Mouse (Mus musculus): Measurements from ENCODE around the gene 1110012L19Rik. TPM values are rescaled to one million over a fixed set of nuclear protein-coding genes. Genes with fewer than 3 reads are reported as not detected.
"Not testable (repeated sequence)": the region's sequence is repeated elsewhere in the genome, so short reads cannot be mapped to it uniquely, and the experiment has no call there.

Gene 1110012L19Rik
- 27.8 and 30.1 TPM in 2 replicates for polyA plus RNA-seq (2015; fragmentation: Nextera tagmentation; extraction: Ambion mirVana)

DNA sequence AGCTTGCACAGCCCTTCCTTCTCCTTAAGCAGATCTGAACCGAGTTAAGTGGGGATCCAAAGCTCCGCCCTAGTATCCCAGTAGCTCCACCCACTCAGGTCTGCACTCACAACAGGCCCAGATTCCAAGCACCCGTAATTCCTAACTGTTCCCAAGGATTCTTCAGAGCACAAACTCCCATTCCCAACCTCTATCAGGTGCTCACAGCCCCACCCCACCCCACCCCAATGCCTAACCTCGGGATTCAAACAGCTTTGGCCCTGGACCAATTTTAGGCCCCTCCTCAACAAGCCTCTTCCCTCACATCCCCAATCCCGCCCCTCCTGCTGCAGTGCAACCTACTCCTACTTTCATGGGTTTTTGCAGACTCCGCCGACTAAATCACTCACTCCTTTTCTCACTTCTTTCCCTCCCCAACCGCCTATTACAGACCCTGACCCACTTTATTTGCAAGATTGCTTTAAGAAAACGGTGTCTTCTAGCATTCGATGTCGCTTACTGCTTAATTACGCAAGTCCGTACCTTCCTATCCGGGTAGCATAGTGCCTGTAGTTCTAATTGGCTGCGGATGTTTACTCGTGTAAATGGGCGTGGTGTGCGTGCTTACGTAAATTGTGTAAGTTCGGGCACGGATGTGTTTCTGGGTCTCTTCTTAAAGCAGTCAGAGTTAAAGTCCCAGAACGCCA, at the start of gene 1110012L19Rik:
Gene 1110012L19Rik (plus strand): TSS at position 602 of the 686 bp plus-strand sequence.
- Histone ChIP-seq H3K4me2 (replicated peaks) (peak within 1 kb of the TSS; percentile 62), H3K4me1 (peaks cover 5% of the 10 kb centered on the region; the same call in 1 of the 2 replicates), H3K4me3 (peak within 1 kb of the TSS; percentile 53), H3K36me3 (peaks cover 9% of the 10 kb centered on the region; the same call in 1 of the 2 replicates), H3K9ac (peak within 1 kb of the TSS; percentile 63), H3K9me3 (no peaks in the 10 kb centered on the region), H3K27ac (peak within 1 kb of the TSS; percentile 69; the same call in 1 of the 2 replicates), H3K27me3 (no peaks in the 10 kb centered on the region)
- 16% methylated on average over 22 of the region's 22 CpGs for WGBS
- peak; percentile 96 for ATAC-seq (ENCODE audit: low FRiP score, low read depth)

DNA sequence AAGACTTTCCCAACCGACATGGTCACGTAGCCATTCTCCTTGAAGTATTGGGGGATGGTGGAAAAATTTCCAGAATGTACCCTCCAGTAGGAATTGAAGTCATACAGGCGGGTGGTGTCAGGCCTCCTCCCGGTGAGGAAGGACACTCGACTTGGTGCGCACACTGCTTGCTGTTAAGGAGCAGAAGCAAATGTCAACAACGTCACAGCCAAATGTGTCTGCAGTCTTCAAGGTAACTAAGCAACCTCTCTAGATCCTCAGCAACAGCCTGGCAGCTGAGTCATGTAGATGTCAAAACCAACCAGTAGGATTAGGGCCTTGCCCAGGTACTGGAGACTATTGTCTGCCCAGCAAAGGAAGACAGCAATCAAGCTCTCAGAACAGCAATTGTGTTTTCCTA, 22.7 kb upstream of the 1110012L19Rik start:
- Histone ChIP-seq H3K36me3 (peaks cover 24% of the 10 kb centered on the region), H3K27me3 (no peaks in the 10 kb centered on the region), H3K9ac (no peak overlapping the region), H3K4me2 (replicated peaks) (peak overlapping the region; percentile 60), H3K27ac (no peak overlapping the region), H3K4me3 (no peak overlapping the region), H3K4me1 (peaks cover 8% of the 10 kb centered on the region; the same call in 1 of the 2 replicates), H3K9me3 (no peaks in the 10 kb centered on the region)
- no peak for ATAC-seq (ENCODE audit: low FRiP score, low read depth)
- WGBS: 94% methylated on average over 7 of the region's 7 CpGs

- H3K9ac ChIP-seq: no peak overlapping the region
These were observed 22.2 kb upstream of the 1110012L19Rik start for GRCm38 (mm10) chrX:70363446-70363845.

DNA sequence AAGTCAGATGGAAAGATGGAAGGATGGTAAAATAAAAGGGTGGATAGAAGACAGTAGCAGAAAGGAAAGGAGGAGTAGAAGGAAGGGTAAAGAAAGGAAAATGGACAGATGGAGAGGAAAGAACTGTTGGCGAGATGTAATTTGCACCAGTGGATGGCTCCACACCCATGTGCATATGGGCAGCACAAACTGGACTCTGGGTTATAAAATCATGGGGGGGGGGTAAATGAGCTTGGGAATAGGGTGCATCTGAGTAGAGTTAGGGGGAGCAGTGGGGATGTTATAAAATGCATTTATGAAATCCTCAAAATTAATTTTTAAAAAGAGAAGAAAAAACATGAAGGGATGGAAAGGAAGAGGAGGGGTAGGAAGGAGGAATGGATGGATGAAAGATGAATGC, 21.5 kb upstream of the 1110012L19Rik start:
- Histone ChIP-seq H3K36me3 (peaks cover 15% of the 10 kb centered on the region; the same call in 1 of the 2 replicates), H3K4me1 (peaks cover 8% of the 10 kb centered on the region; the same call in 1 of the 2 replicates), H3K9ac (peak overlapping the region; percentile 65; the same call in 1 of the 2 replicates), H3K27me3 (no peaks in the 10 kb centered on the region), H3K4me3 (peak overlapping the region; percentile 51), H3K4me2 (replicated peaks) (peak overlapping the region; percentile 60), H3K9me3 (no peaks in the 10 kb centered on the region), H3K27ac (no peak overlapping the region)
- WGBS: 58% methylated on average over 1 of the region's 1 CpGs
- no peak for ATAC-seq (ENCODE audit: low FRiP score, low read depth)

More at GRCm38 (mm10) chrX:70363446-70363845, 22.2 kb upstream of the 1110012L19Rik start:
- Histone ChIP-seq H3K4me1 (peaks cover 8% of the 10 kb centered on the region; the same call in 1 of the 2 replicates), H3K4me2 (replicated peaks) (peak overlapping the region; percentile 60), H3K27ac (no peak overlapping the region), H3K9me3 (no peaks in the 10 kb centered on the region), H3K27me3 (no peaks in the 10 kb centered on the region), H3K4me3 (peak overlapping the region; percentile 51; the same call in 1 of the 2 replicates), H3K36me3 (peaks cover 20% of the 10 kb centered on the region)
- no peak for ATAC-seq (ENCODE audit: low FRiP score, low read depth)
- 82% methylated on average over 5 of the region's 5 CpGs for WGBS

- Histone ChIP-seq H3K4me2 (replicated peaks) (peak within 1 kb of the TSS; percentile 60), H3K9me3 (no peaks in the 10 kb centered on the region), H3K4me1 (peaks cover 8% of the 10 kb centered on the region; the same call in 1 of the 2 replicates), H3K9ac (peak within 1 kb of the TSS; percentile 65), H3K27ac (no peak within 1 kb of the TSS), H3K27me3 (no peaks in the 10 kb centered on the region), H3K36me3 (peaks cover 10% of the 10 kb centered on the region; the same call in 1 of the 2 replicates), H3K4me3 (peak within 1 kb of the TSS; percentile 51)
- peak; percentile 95 for ATAC-seq (ENCODE audit: low FRiP score, low read depth)
- 18% methylated on average over 45 of the region's 45 CpGs for WGBS
These were observed 20.7 kb upstream of the 1110012L19Rik start, which contains the start of gene Ids for GRCm38 (mm10) chrX:70364661-70365613. TSS of gene Ids (minus strand) at chrX:70365084.

DNA sequence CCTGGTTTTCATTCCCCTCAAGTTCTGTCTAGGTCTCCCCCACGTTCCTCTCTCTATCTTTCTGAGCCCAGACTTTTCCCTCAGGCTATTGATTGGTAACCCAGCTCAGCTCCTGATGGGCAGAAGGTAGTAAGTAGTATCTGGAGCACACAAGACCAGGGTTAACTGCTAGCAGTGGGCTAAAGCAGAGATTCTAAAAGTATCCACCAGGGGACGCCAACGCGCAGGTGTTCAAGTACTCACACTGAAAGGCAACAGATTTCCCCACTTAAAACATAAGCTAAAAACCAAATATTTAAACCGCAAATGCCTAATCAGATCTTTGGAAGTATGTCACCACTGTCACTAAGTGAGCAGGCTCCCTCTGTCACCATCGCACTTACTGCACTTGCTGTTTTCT, 15.9 kb upstream of the 1110012L19Rik start:
- H3K4me1 ChIP-seq; H3K4me2 ChIP-seq (replicated peaks); H3K9me3 ChIP-seq; H3K36me3 ChIP-seq; H3K27ac ChIP-seq; H3K9ac ChIP-seq; H3K4me3 ChIP-seq; H3K27me3 ChIP-seq; ATAC-seq (ENCODE audit: low FRiP score, low read depth): not testable (repeated sequence)
- 43% methylated on average over 1 of the region's 6 CpGs for WGBS

DNA sequence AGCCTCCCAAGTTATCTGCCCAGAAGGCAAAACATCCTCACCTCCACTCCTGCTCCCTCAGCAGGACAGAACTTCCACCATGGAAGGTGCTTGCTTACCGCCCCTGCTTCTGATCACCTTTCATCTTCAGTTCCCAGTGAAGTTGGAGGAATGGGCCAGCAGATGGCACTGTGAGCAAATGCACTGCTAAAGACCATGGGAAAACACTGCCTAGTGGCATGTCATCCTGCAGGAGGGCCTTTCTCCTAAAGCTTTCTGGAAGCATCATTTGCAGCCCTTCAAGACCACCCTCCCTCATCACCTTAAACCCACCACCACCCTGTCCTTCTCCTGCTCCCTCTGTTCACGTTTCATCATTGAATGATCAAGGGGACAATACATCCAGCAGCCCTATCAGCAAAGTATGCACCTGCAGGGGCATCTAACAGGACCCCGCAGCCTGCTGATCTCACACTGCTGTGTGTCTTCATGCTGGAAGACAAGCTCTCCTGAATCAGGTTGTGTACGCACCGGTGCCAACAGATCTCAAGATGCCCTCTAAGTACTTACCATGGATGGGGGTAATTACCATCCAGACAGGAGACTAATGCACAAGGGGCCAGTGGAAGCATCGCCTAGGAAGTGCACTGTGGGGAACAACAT, 11.1 kb upstream of the 1110012L19Rik start:
- not testable (repeated sequence) for H3K9ac ChIP-seq; H3K27ac ChIP-seq; H3K9me3 ChIP-seq; H3K4me1 ChIP-seq; H3K4me3 ChIP-seq; ATAC-seq (ENCODE audit: low FRiP score, low read depth); H3K27me3 ChIP-seq; H3K4me2 ChIP-seq (replicated peaks); H3K36me3 ChIP-seq
- WGBS: 65% methylated on average over 5 of the region's 6 CpGs

DNA sequence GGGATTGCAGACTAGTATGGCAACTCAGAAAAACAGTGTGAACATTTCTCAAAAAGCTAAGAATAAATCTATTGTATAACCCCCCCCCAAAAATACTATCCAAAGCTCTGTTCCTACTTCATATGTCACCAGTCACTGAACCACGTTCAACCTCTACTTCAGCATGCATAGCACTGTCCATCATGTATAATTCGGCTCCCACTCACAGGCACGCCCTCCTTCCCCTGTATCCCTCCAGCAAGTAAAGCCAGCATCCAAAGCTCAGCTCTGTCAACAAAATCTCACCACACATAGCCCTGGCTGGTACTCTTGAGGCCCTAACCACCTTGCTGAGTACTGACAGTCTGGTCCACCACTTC, 781 bp upstream of the 1110012L19Rik start:
- ATAC-seq (ENCODE audit: low FRiP score, low read depth): peak; percentile 29
- peak overlapping the region; percentile 43; the same call in 1 of the 2 replicates for H3K9ac ChIP-seq

DNA sequence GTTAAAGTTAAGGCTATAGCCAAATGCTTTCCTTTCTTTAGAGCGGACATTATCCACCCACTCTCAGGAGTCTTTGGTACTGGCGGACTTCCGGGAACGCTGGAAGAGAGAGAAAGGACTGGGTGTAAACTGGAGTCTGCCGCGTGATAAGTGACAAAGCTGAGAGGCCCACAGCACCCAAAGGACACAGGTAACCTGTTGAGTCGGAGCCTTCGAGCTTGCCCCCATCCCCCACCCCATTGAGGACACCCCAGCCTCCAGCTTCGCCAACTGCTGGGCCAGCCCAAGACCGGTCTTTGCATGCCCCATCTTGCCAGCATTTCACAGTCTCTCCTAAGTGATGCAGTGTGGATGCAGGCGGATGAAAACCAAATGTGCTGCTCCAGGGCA, 280 bp downstream of the 1110012L19Rik start:
- Histone ChIP-seq H3K9me3 (no peaks in the 10 kb centered on the region), H3K36me3 (peaks cover 9% of the 10 kb centered on the region; the same call in 1 of the 2 replicates), H3K4me1 (peaks cover 5% of the 10 kb centered on the region; the same call in 1 of the 2 replicates), H3K27me3 (no peaks in the 10 kb centered on the region), H3K9ac (peak overlapping the region; percentile 63), H3K27ac (peak overlapping the region; percentile 69; the same call in 1 of the 2 replicates), H3K4me2 (replicated peaks) (peak overlapping the region; percentile 62), H3K4me3 (peak overlapping the region; percentile 53)
- peak; percentile 72 for ATAC-seq (ENCODE audit: low FRiP score, low read depth)
- WGBS: 19% methylated on average over 11 of the region's 11 CpGs

More for the DNA sequence above, 781 bp upstream of the 1110012L19Rik start:
- H3K9me3 ChIP-seq: no peaks in the 10 kb centered on the region
- H3K4me3 ChIP-seq: peak overlapping the region; percentile 53
- H3K27me3 ChIP-seq: no peaks in the 10 kb centered on the region
- peaks cover 9% of the 10 kb centered on the region; the same call in 1 of the 2 replicates for H3K36me3 ChIP-seq
- 55% methylated on average over 3 of the region's 3 CpGs for WGBS
- H3K4me1 ChIP-seq: peaks cover 5% of the 10 kb centered on the region; the same call in 1 of the 2 replicates
- no peak overlapping the region for H3K27ac ChIP-seq
- peak overlapping the region; percentile 57 for H3K4me2 ChIP-seq (replicated peaks)

GRCm38 (mm10) chrX:70392636-70393035, 7.0 kb downstream of the 1110012L19Rik start:
- not testable (repeated sequence) for H3K36me3 ChIP-seq; H3K27me3 ChIP-seq; H3K9ac ChIP-seq; ATAC-seq (ENCODE audit: low FRiP score, low read depth); H3K4me1 ChIP-seq; H3K4me2 ChIP-seq (replicated peaks); H3K27ac ChIP-seq; H3K4me3 ChIP-seq; H3K9me3 ChIP-seq

DNA sequence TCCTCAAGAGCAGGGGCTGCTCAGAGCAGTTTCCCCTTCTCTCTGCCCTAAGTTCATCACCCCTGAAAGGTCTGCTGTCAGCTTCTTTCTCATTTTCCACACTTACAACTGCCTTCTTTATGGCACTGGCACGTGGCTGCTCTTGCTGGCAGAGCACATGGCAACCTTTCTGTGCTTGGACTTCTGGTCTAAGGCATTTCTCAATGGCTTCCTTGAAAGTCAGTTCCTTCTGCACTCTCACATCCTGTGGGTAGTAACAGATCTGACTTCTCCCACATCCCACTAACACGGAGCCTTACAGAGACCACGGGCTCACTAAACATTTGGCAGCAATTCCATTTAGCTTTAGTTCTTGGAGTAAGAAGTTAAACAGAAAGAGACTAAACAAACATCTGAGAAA, 39.8 kb downstream of the 1110012L19Rik start:
- H3K36me3 ChIP-seq; H3K4me1 ChIP-seq; H3K4me2 ChIP-seq (replicated peaks); H3K27me3 ChIP-seq; H3K9me3 ChIP-seq; H3K9ac ChIP-seq; ATAC-seq (ENCODE audit: low FRiP score, low read depth); H3K4me3 ChIP-seq; H3K27ac ChIP-seq: not testable (repeated sequence)
- WGBS: 67% methylated on average over 3 of the region's 3 CpGs
